Mouse (Mus musculus) CH12.LX (cell line): ENCODE results near the gene Rragd. TPM values are rescaled to one million over a fixed set of nuclear protein-coding genes. Genes with fewer than 3 reads are reported as not detected.

Experiments used
- DNase-seq: peaks from one replicate; pipeline ENCODE4 v3.0.0-alpha.2; 2013; ENCODE audit errors: extremely low read depth
- H3K27ac ChIP-seq: 2 replicates; pipeline ENCODE4 v1.5.1; 2012; ENCODE audit warnings: low read depth, mild to moderate bottlenecking, control low read depth, moderate library complexity; ENCODE audit not compliant: insufficient read depth
- H3K27me3 ChIP-seq: replicated peaks from 2 replicates; pipeline ENCODE3; 2012; ENCODE audit warnings: inconsistent platforms
- H3K36me3 ChIP-seq, 2 experiments: replicated peaks in 1 of 2; 2 replicates each; pipeline versions ENCODE3 to v1.6.1; 2012; ENCODE audit warnings: inconsistent platforms in 1 of 2, low read length in 1 of 2, mild to moderate bottlenecking in 1 of 2, mixed read lengths in 1 of 2, moderate library complexity in 1 of 2; ENCODE audit not compliant: control insufficient read depth in 1 of 2, insufficient read depth in 1 of 2
- H3K4me1 ChIP-seq, 2 experiments: 2 replicates each; pipeline ENCODE4 v1.6.1; 2012; ENCODE audit warnings: inconsistent platforms in 1 of 2, moderate library complexity in 1 of 2; ENCODE audit not compliant: insufficient read depth in 2 of 2, control insufficient read depth in 1 of 2
- H3K4me2 ChIP-seq: 2 replicates; pipeline ENCODE4 v1.6.1; 2012; ENCODE audit warnings: low read depth, mild to moderate bottlenecking, control low read depth; ENCODE audit not compliant: poor library complexity, insufficient read depth, severe bottlenecking
- H3K4me3 ChIP-seq, 3 experiments: fragments of 150-350 bp in 1 of 3; sonication (generic) in 1 of 3; replicated peaks in 1 of 3; 2 replicates each; pipeline versions ENCODE3 to v1.5.1; 2011 to 2012; ENCODE audit warnings: low read depth in 2 of 3, low read length in 2 of 3, mild to moderate bottlenecking in 2 of 3, moderate library complexity in 2 of 3, control low read depth in 1 of 3, improper control_type of control experiment in 1 of 3, inconsistent platforms in 1 of 3, mixed read lengths in 1 of 3; ENCODE audit not compliant: poor library complexity in 1 of 3
- H3K79me2 ChIP-seq: replicated peaks from 2 replicates; pipeline ENCODE4 v1.6.1; 2012; ENCODE audit warnings: mild to moderate bottlenecking, moderate library complexity; ENCODE audit not compliant: control insufficient read depth, poor library complexity, insufficient read depth, severe bottlenecking; ENCODE audit errors: extremely low read depth
- H3K9ac ChIP-seq: 2 replicates; pipeline ENCODE4 v1.6.1; 2012; ENCODE audit warnings: low read depth, mild to moderate bottlenecking, control low read depth, moderate library complexity; ENCODE audit not compliant: insufficient read depth
- H3K9me3 ChIP-seq: replicated peaks from 2 replicates; pipeline ENCODE3; 2012; ENCODE audit warnings: low read length, inconsistent platforms, mixed read lengths
- E2F4 ChIP-seq: IDR thresholded peaks from 2 replicates; pipeline ENCODE4 v1.6.1; 2011; ENCODE audit warnings: low read depth, low read length, improper control_type of control experiment; ENCODE audit not compliant: insufficient replicate concordance
- ELF1 ChIP-seq: IDR thresholded peaks from 2 replicates; pipeline ENCODE4 v1.6.1; 2014; ENCODE audit warnings: low read depth, mild to moderate bottlenecking, inconsistent platforms, low read length, improper control_type of control experiment
- ETS1 ChIP-seq: conservative IDR thresholded peaks from 2 replicates; pipeline ENCODE4 v1.6.1; 2012; ENCODE audit warnings: low read depth, mild to moderate bottlenecking, inconsistent platforms, low read length, improper control_type of control experiment, moderate library complexity
- IRF4 ChIP-seq: IDR thresholded peaks from 2 replicates; pipeline ENCODE4 v1.6.1; 2014; ENCODE audit warnings: low read depth, mild to moderate bottlenecking, inconsistent platforms, low read length, improper control_type of control experiment
- KAT2A ChIP-seq: IDR thresholded peaks from 2 replicates; pipeline ENCODE4 v1.6.1; 2012; ENCODE audit warnings: low read length, improper control_type of control experiment, inconsistent platforms; ENCODE audit not compliant: insufficient replicate concordance
- NELFE ChIP-seq: IDR thresholded peaks from 2 replicates; pipeline ENCODE4 v1.6.1; 2011; ENCODE audit warnings: low read depth, low read length, improper control_type of control experiment
- NRF1 ChIP-seq: IDR thresholded peaks from 2 replicates; pipeline ENCODE4 v1.6.1; 2014; ENCODE audit warnings: low read depth, mild to moderate bottlenecking, inconsistent platforms, low read length, improper control_type of control experiment, moderate library complexity
- PAX5 ChIP-seq: IDR thresholded peaks from 2 replicates; pipeline ENCODE4 v1.6.1; 2012; ENCODE audit warnings: low read length, inconsistent platforms, mixed read lengths
- POLR2AphosphoS2 ChIP-seq: IDR thresholded peaks from 2 replicates; pipeline ENCODE4 v1.6.1; 2011; ENCODE audit warnings: low read depth, low read length, improper control_type of control experiment
- SMC3 ChIP-seq: IDR thresholded peaks from 2 replicates; pipeline ENCODE4 v1.6.1; 2011; ENCODE audit warnings: low read depth, low read length, improper control_type of control experiment
- TBP ChIP-seq: conservative IDR thresholded peaks from 2 replicates; pipeline ENCODE4 v1.6.1; 2011; ENCODE audit warnings: low read depth, low read length, improper control_type of control experiment
- TCF12 ChIP-seq: IDR thresholded peaks from 2 replicates; pipeline ENCODE4 v1.6.1; 2014; ENCODE audit warnings: low read depth, mild to moderate bottlenecking, inconsistent platforms, low read length, improper control_type of control experiment
- UBTF ChIP-seq: IDR thresholded peaks from 2 replicates; pipeline ENCODE4 v1.6.1; 2012; ENCODE audit warnings: low read depth, mild to moderate bottlenecking, inconsistent platforms, low read length, improper control_type of control experiment, moderate library complexity
- USF1 ChIP-seq: IDR thresholded peaks from 2 replicates; pipeline ENCODE4 v1.6.1; 2014; ENCODE audit warnings: low read depth, mild to moderate bottlenecking, inconsistent platforms, low read length, improper control_type of control experiment
- ZKSCAN1 ChIP-seq: IDR thresholded peaks from 2 replicates; pipeline ENCODE4 v1.6.1; 2012; ENCODE audit warnings: low read depth, inconsistent platforms, low read length, improper control_type of control experiment, borderline replicate concordance
- dilution Hi-C: fragments of 300-500 bp; cut with MboI; formaldehyde crosslinking; loops from 2 replicates; pipeline ENCODE4 v1.14.3; 2020; ENCODE audit warnings: low sequenced_read_pairs; ENCODE audit not compliant: extremely low pct_unique_long_range_greater_than_20kb, extremely low pct_ligation_motif_present
- in situ Hi-C: fragments of 300-500 bp; cut with MboI; formaldehyde crosslinking; loops from 3 replicates; pipeline ENCODE4 v1.14.3; 2019; ENCODE audit warnings: low sequenced_read_pairs, low pct_ligation_motif_present, low pct_unique_long_range_greater_than_20kb, mixed read lengths
- polyA plus RNA-seq: library from polyadenylated mRNA; unstranded; fragments of >175 nt; gene quantifications from 2 replicates; pipeline ENCODE4 v1.2.1, GENCODE M21; 2012; ENCODE audit warnings: low read depth; ENCODE audit not compliant: insufficient read length
- total RNA-seq, 2 experiments: library from RNA; depleted of rRNA; stranded (reverse); fragments of 300-350 nt in 1 of 2; fragments of >200 nt in 1 of 2; gene quantifications; 2 replicates each; pipeline ENCODE4 v1.2.3; 2012 to 2014

Gene Rragd
- total and polyA plus RNA-seq, 3 experiments: 0.46 to 1.4 (median 1.1) TPM

DNA sequence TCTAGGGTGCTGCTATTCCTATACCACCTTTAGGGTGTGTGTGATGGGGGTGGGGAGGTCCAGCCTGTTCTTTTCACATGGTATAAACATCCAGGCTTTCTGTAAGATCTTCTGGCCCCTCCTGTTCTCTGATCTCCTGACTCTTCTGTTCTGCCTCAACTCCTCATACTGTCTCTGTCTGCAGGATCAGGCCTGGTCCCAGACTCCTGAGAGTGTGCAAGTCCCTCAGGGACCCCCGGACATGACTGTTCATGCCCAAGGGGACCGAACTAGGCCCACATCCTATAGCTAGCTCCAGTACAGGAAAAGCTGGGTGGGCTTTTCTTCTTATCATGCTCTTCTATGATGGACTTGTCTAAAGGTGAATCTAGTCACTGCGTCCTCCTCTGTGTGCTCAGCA, 84.5 kb downstream of the Rragd start:
- in situ Hi-C loops (no loop called here), dilution Hi-C loops (no loop called here)
- Histone ChIP-seq H3K27me3 (no peaks in the 10 kb centered on the region), H3K79me2 (no peaks in the 10 kb centered on the region), H3K4me3 (no peak overlapping the region), H3K27ac (no peak overlapping the region), H3K9me3 (no peaks in the 10 kb centered on the region), H3K36me3 (no peaks in the 10 kb centered on the region), H3K4me1 (peaks cover 2 to 10% of the 10 kb centered on the region in 2 experiments; a peak in 2 of 4 replicates), H3K9ac (no peak overlapping the region), H3K4me2 (no peak overlapping the region)
- TF ChIP-seq ETS1: no peak
- no peak for TF ChIP-seq ZKSCAN1
- no peak for TF ChIP-seq SMC3
- no peak for TF ChIP-seq POLR2AphosphoS2
- TF ChIP-seq E2F4: no peak
- TF ChIP-seq NELFE: no peak
- TF ChIP-seq ELF1: no peak
- TF ChIP-seq KAT2A: no peak
- no peak for TF ChIP-seq USF1
- DNase-seq: no peak

DNA sequence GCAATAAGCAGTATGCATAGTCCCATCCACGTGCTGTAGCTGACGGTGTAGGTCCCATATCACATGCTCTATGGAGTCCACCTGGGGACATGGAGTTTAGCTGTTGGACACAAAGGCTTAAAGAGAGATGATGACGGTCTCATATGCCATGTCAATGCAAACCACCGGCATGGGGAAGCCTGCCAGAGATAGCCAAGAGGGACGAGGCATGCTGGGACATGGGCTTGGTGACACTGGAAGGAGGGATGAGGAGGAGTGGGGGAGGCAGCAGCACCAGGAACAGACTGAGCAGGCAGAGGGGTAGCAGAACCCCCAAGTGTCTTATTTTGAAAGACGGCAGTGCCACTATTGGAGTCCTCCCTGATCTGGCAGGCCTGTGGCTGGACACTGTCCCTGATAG, 85.0 kb downstream of the Rragd start:
- no peaks in the 10 kb centered on the region for H3K36me3 ChIP-seq
- TF ChIP-seq TCF12 (no peak), UBTF (no peak), IRF4 (no peak), TBP (no peak), NRF1 (no peak), PAX5 (no peak)
- in situ Hi-C loops: no loop called here
- no peaks in the 10 kb centered on the region for H3K79me2 ChIP-seq
- H3K27ac ChIP-seq: no peak overlapping the region
- no peak overlapping the region for H3K9ac ChIP-seq
- H3K4me1 ChIP-seq: peaks cover 4 to 15% of the 10 kb centered on the region in 2 experiments
- H3K4me2 ChIP-seq: no peak overlapping the region
- DNase-seq: no peak
- H3K4me3 ChIP-seq: no peak overlapping the region
- dilution Hi-C loops: no loop called here
- no peaks in the 10 kb centered on the region for H3K27me3 ChIP-seq
- H3K9me3 ChIP-seq: no peaks in the 10 kb centered on the region

DNA sequence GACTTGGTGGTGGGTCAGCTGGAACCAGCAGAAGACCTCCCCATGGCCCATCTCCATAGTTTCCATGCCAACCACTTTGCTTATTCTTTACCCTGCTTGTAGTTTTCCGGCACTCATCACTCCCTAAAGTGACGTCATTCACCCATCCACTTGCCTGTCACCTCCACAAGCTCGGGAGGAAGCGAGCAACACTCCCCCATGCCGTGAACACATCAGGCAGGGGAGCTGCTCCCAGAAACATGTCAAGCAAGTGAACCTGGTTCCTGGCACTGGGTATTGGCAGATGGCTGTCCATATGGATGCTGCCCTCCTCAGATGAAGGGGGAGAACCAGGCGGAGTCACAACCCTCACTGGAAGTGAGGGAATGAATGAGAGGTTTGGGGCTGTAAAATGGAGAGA, 86.1 kb downstream of the Rragd start:
- Histone ChIP-seq H3K79me2 (no peaks in the 10 kb centered on the region), H3K36me3 (no peaks in the 10 kb centered on the region), H3K4me2 (no peak overlapping the region), H3K4me1 (peaks cover 8 to 16% of the 10 kb centered on the region in 2 experiments), H3K4me3 (no peak overlapping the region), H3K27me3 (no peaks in the 10 kb centered on the region), H3K9ac (no peak overlapping the region), H3K27ac (no peak overlapping the region), H3K9me3 (no peaks in the 10 kb centered on the region)
- TF ChIP-seq KAT2A: no peak
- in situ Hi-C loops (no loop called here), dilution Hi-C loops (no loop called here)
- no peak for DNase-seq
